Mouse (Mus musculus) ovary, postnatal 36 days (tissue): ENCODE measurements around the gene Olfr969.
"Not testable (repeated sequence)": the region's sequence is repeated elsewhere in the genome, so short reads cannot be mapped to it uniquely, and the experiment has no call there.

Experiments used
- DNase-seq: peaks from one replicate; pipeline ENCODE4 v3.0.0; 2022; ENCODE audit warnings: low spot score, mixed read lengths

The Olfr969 gene

DNA sequence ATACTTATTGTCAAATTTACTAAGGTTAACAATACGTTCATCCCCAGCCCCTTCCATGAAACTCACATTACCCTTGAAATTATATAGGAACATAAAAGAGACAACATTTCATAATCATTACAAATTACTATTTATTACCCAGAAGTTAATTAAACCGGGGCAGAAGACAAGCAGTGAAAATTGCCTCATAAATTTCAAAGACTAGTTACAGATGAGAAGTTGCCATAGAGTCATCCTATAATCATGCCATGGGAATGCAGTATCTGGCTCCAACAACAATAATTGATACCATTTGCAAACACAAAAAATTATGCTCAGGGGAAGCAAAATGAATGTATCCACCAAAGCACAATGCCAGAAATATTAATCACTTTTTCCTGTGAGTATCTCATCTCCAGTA, at the start of gene Olfr969:
Gene Olfr969 (plus strand): TSS at position 388 of the 400 bp plus-strand sequence.
- no peak for DNase-seq

DNA sequence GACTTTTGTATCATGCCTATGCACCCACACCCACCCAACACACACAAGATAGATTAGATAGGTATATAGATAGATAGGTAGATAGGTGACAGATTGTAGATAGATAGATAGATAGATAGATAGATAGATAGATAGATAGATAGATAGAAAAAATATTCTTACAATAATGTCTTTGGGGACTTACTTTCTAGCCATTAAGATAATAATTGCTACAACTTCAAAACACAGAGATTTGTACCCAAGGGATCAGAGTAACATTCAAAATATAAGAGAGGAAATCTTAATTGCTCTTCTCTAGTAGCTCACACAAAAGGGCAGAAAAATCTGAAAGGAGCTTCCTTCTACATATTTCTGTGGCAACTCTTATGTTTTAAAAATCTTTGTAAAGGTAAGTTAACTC, 44.8 kb upstream of the Olfr969 start, which contains the start of gene Olfr967:
Gene Olfr967 (plus strand): TSS at position 301 of the 400 bp plus-strand sequence.
- no peak for DNase-seq

GRCm38 (mm10) chr9:39746428-39746827, 44.3 kb upstream of the Olfr969 start:
- DNase-seq: no peak

DNA sequence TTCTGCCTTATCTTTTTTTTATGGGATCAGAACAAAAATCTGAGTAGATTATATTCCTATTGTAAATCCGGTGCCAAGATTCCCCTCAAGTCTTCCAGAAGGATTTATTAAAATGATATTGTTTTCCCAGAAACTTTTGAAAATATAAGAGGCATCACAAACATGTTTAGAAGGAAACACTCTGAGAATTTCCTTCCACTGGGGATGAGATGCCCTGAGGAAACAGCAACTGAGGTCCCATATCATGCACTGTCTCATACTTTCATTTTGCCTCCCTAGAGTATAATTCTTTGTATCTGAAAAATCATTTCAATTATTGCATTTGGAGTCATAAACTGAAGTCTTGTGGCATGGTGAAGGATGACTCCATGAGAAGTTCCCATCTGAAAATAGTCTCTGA, 7.6 kb upstream of the Olfr969 start, which contains the start of gene Olfr968:
Gene Olfr968 (minus strand): TSS at position 101 of the 400 bp plus-strand sequence.
- no peak for DNase-seq

DNA sequence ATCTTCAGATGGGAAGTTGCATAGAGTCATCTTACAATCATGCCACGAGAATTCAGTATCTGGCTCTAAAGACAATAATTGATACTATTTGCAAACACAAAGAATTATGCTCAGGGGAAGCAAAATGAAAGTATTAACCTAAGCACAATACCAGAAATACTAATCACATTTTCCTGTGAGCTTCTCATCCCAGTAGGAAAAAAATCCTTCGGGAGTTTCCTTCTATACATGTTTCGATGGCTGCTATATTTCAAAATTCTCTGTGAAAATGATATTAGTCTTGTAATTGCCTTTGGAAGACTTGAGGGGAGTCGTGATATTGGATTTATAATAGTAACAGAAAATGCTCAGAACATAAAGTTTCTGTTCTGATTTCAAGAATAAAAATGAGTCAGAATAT, 17.8 kb downstream of the Olfr969 start, which contains the start of gene Olfr970:
Gene Olfr970 (plus strand): TSS at position 301 of the 400 bp plus-strand sequence.
- no peak for DNase-seq

GRCm38 (mm10) chr9:39836576-39836975, 45.8 kb downstream of the Olfr969 start, which contains the start of gene Olfr971:
Gene Olfr971 (plus strand): TSS chr9:39836876.
- DNase-seq: not testable (repeated sequence)
